Mouse (Mus musculus) small intestine, adult 2 months (tissue): Measurements from ENCODE around the gene Impdh2.

Experiments
- CTCF ChIP-seq: fragments of 200-500 bp; IDR thresholded peaks from 2 replicates; pipeline ENCODE4 v1.5.1; 2012; ENCODE audit warnings: low read depth, mild to moderate bottlenecking, control low read depth, inconsistent platforms, low read length, moderate library complexity, mixed read lengths; ENCODE audit not compliant: insufficient replicate concordance, insufficient read length; ENCODE audit errors: extremely low read depth
- POLR2A ChIP-seq: fragments of 200-500 bp; IDR thresholded peaks from 2 replicates; pipeline ENCODE4 v1.6.1; 2012; ENCODE audit warnings: low read depth, mild to moderate bottlenecking, control low read depth, inconsistent platforms, low read length, moderate library complexity

GRCm38 (mm10) chr9:108578545-108579343 lies 18.7 kb downstream of the Impdh2 start, which contains the start of gene Wdr6:
- TF ChIP-seq CTCF (no peak), POLR2A (peak; percentile 50; the same call in 1 of the 2 replicates)
